Mouse (Mus musculus) left cerebral cortex, postnatal 4 days (tissue): ENCODE measurements around the gene Cct8l1. TPM values are rescaled to one million over a fixed set of nuclear protein-coding genes. Genes with fewer than 3 reads are reported as not detected.

Source experiments
- DNase-seq: peaks from one replicate; pipeline ENCODE4 v3.0.0-alpha.2; 2022
- intact Hi-C: fragments of 180-260 bp; cut with DNase I; formaldehyde crosslinking; loops from one replicate; pipeline ENCODE4 v1.15.1; 2025
- total RNA-seq, 2 experiments: library from RNA; stranded (reverse); gene quantifications; 2 replicates each; pipeline ENCODE4 v1.2.3; 2021

The Cct8l1 gene
- total RNA-seq, 2 experiments from 2014 or later, result not detected

- intact Hi-C loops, result no loop called here
- peak; percentile 100 for DNase-seq
Measured at GRCm38 (mm10) chr5:25529529-25530421, 13.9 kb downstream of the Cct8l1 start.

- DNase-seq, result no peak
- intact Hi-C loops, result no loop called here
Measured at GRCm38 (mm10) chr5:25530629-25531028, 14.8 kb downstream of the Cct8l1 start.

- peak; percentile 17 for DNase-seq
- intact Hi-C loops, result no loop called here
Measured at GRCm38 (mm10) chr5:25532256-25533147, 16.6 kb downstream of the Cct8l1 start.

GRCm38 (mm10) chr5:25533298-25533697 lies 17.4 kb downstream of the Cct8l1 start:
- DNase-seq, result no peak
- intact Hi-C loops, result no loop called here

GRCm38 (mm10) chr5:25535566-25535965 lies 19.7 kb downstream of the Cct8l1 start:
- no peak for DNase-seq
- intact Hi-C loops, result no loop called here

- DNase-seq, result no peak
- intact Hi-C loops, result no loop called here
Measured at GRCm38 (mm10) chr5:25536451-25536850, 20.6 kb downstream of the Cct8l1 start.

GRCm38 (mm10) chr5:25536921-25537409 lies 21.1 kb downstream of the Cct8l1 start:
- DNase-seq, result no peak
- intact Hi-C loops, result no loop called here

GRCm38 (mm10) chr5:25540412-25540811 lies 24.5 kb downstream of the Cct8l1 start:
- intact Hi-C loops, result loop anchor here (5.0 kb wide), 1 partner anchor 47 kb away; no protein-coding TSS in a partner anchor
- DNase-seq, result no peak

GRCm38 (mm10) chr5:25540921-25541320 lies 25.1 kb downstream of the Cct8l1 start:
- DNase-seq, result no peak

GRCm38 (mm10) chr5:25541661-25542060 lies 25.8 kb downstream of the Cct8l1 start:
- intact Hi-C loops, result loop anchor here (5.0 kb wide), 1 partner anchor 46 kb away; no protein-coding TSS in a partner anchor
- no peak for DNase-seq

More at GRCm38 (mm10) chr5:25540921-25541320, 25.1 kb downstream of the Cct8l1 start:
- intact Hi-C loops, result loop anchor here (5.0 kb wide), 1 partner anchor 46 kb away; no protein-coding TSS in a partner anchor

- peak; percentile 53 for DNase-seq
- intact Hi-C loops, result loop anchor here (5.0 kb wide), 1 partner anchor 43 kb away; no protein-coding TSS in a partner anchor
Measured at GRCm38 (mm10) chr5:25544061-25544460, 28.2 kb downstream of the Cct8l1 start.

GRCm38 (mm10) chr5:25544566-25544965 lies 28.7 kb downstream of the Cct8l1 start:
- peak; percentile 47 for DNase-seq
- intact Hi-C loops, result loop anchor here (5.0 kb wide), 1 partner anchor 43 kb away; no protein-coding TSS in a partner anchor

- intact Hi-C loops, result no loop called here
- no peak for DNase-seq
Measured at GRCm38 (mm10) chr5:25546912-25547311, 31.0 kb downstream of the Cct8l1 start.

GRCm38 (mm10) chr5:25550912-25551311 lies 35.0 kb downstream of the Cct8l1 start:
- intact Hi-C loops, result no loop called here
- DNase-seq, result no peak

- intact Hi-C loops, result no loop called here
- DNase-seq, result no peak
Measured at GRCm38 (mm10) chr5:25554210-25554609, 38.3 kb downstream of the Cct8l1 start.

- intact Hi-C loops, result no loop called here
- DNase-seq, result no peak
Measured at GRCm38 (mm10) chr5:25554689-25555088, 38.8 kb downstream of the Cct8l1 start.

- intact Hi-C loops, result no loop called here
- no peak for DNase-seq
Measured at GRCm38 (mm10) chr5:25555684-25556083, 39.8 kb downstream of the Cct8l1 start.

GRCm38 (mm10) chr5:25556363-25556762 lies 40.5 kb downstream of the Cct8l1 start:
- DNase-seq, result no peak
- intact Hi-C loops, result no loop called here
